Mouse (Mus musculus) right cerebral cortex, postnatal 14 days (tissue): ENCODE data around the gene Sgsm1.
A peak's percentile ranks its signal among the peaks of the same experiment; 100 is the strongest.

ENCODE experiments used
- DNase-seq: peaks from one replicate; pipeline ENCODE4 v3.0.0; 2022

Gene Sgsm1

GRCm38 (mm10) chr5:113309491-113310376, 852 bp downstream of the Sgsm1 start:
- no peak for DNase-seq

- peak; percentile 73 for DNase-seq
Measured at GRCm38 (mm10) chr5:113306750-113307477, 3.7 kb downstream of the Sgsm1 start.

- no peak for DNase-seq
Measured at GRCm38 (mm10) chr5:113304527-113304926, 6.1 kb downstream of the Sgsm1 start.

GRCm38 (mm10) chr5:113301841-113302240, 8.7 kb downstream of the Sgsm1 start:
- DNase-seq = no peak

GRCm38 (mm10) chr5:113300148-113300889, 10.3 kb downstream of the Sgsm1 start:
- peak; percentile 72 for DNase-seq

- no peak for DNase-seq
Measured at GRCm38 (mm10) chr5:113299433-113299832, 11.2 kb downstream of the Sgsm1 start.

- no peak for DNase-seq
Measured at GRCm38 (mm10) chr5:113298826-113299225, 11.8 kb downstream of the Sgsm1 start.

GRCm38 (mm10) chr5:113298040-113298439, 12.5 kb downstream of the Sgsm1 start:
- no peak for DNase-seq

- DNase-seq = peak; percentile 54
Measured at GRCm38 (mm10) chr5:113295791-113296190, 14.8 kb downstream of the Sgsm1 start.

GRCm38 (mm10) chr5:113294575-113294974, 16.0 kb downstream of the Sgsm1 start:
- DNase-seq = no peak

- no peak for DNase-seq
Measured at GRCm38 (mm10) chr5:113293446-113293845, 17.1 kb downstream of the Sgsm1 start.

GRCm38 (mm10) chr5:113292832-113293231, 17.8 kb downstream of the Sgsm1 start:
- no peak for DNase-seq

- DNase-seq = no peak
Measured at GRCm38 (mm10) chr5:113292179-113292578, 18.4 kb downstream of the Sgsm1 start.

- DNase-seq = no peak
Measured at GRCm38 (mm10) chr5:113291125-113291524, 19.5 kb downstream of the Sgsm1 start.

- no peak for DNase-seq
Measured at GRCm38 (mm10) chr5:113290149-113290548, 20.4 kb downstream of the Sgsm1 start.

GRCm38 (mm10) chr5:113288490-113288889, 22.1 kb downstream of the Sgsm1 start:
- no peak for DNase-seq

- DNase-seq = no peak
Measured at GRCm38 (mm10) chr5:113287762-113288161, 22.8 kb downstream of the Sgsm1 start.

- DNase-seq = peak; percentile 79
Measured at GRCm38 (mm10) chr5:113286591-113287520, 23.7 kb downstream of the Sgsm1 start.

- no peak for DNase-seq
Measured at GRCm38 (mm10) chr5:113286048-113286447, 24.5 kb downstream of the Sgsm1 start.

GRCm38 (mm10) chr5:113285541-113285940, 25.0 kb downstream of the Sgsm1 start:
- DNase-seq = no peak

GRCm38 (mm10) chr5:113283726-113284125, 26.9 kb downstream of the Sgsm1 start:
- no peak for DNase-seq

GRCm38 (mm10) chr5:113281557-113281956, 29.0 kb downstream of the Sgsm1 start:
- no peak for DNase-seq
